Mouse (Mus musculus): ENCODE results near the gene H2al1h. TPM values are rescaled to one million over a fixed set of nuclear protein-coding genes. Genes with fewer than 3 reads are reported as not detected.

Gene H2al1h
- total and polyA plus RNA-seq, 3 experiments = not detected

- 91% methylated on average over 3 of the region's 3 CpGs for WGBS
- no peak for DNase-seq
- no peaks in the 10 kb centered on the region for H3K4me1 ChIP-seq (ENCODE audit: control insufficient read depth, insufficient read depth, low read length)
- no peaks in the 10 kb centered on the region for H3K79me2 ChIP-seq (replicated peaks; ENCODE audit: control insufficient read depth, insufficient read depth, low read length)
- intact Hi-C loops (cut with DNase I) = no loop called here
- no peak overlapping the region for H3K9ac ChIP-seq (ENCODE audit: low read depth, low read length)
- no peaks in the 10 kb centered on the region for H3K36me3 ChIP-seq (ENCODE audit: control insufficient read depth, insufficient read depth, low read length)
- no peak for TF ChIP-seq POLR2A (IDR thresholded peaks at IDR 0.05; ENCODE audit: insufficient read depth, low read depth, low read length)
- no peak for TF ChIP-seq EP300 (IDR thresholded peaks at IDR 0.05; ENCODE audit: insufficient read depth, low read depth, low read length)
- no peak for TF ChIP-seq CTCF (IDR thresholded peaks at IDR 0.05)
- no peak overlapping the region for H3K27ac ChIP-seq
- H3K27me3 ChIP-seq (ENCODE audit: control insufficient read depth, insufficient read depth, low read length) = no peaks in the 10 kb centered on the region
- no peak overlapping the region for H3K4me3 ChIP-seq
Measured at GRCm38 (mm10) chrX:11346756-11347155, 25.5 kb downstream of the H2al1h start.

GRCm38 (mm10) chrX:11360823-11361222 lies 39.5 kb downstream of the H2al1h start:
- no peak overlapping the region for H3K27ac ChIP-seq
- H3K36me3 ChIP-seq (ENCODE audit: control insufficient read depth, insufficient read depth, low read length) = no peaks in the 10 kb centered on the region
- no peak overlapping the region for H3K4me3 ChIP-seq
- H3K4me1 ChIP-seq (ENCODE audit: control insufficient read depth, insufficient read depth, low read length) = no peaks in the 10 kb centered on the region
- 81% methylated on average over 6 of the region's 6 CpGs for WGBS
- H3K27me3 ChIP-seq (ENCODE audit: control insufficient read depth, insufficient read depth, low read length) = no peaks in the 10 kb centered on the region
- DNase-seq = no peak
- intact Hi-C loops (cut with DNase I) = no loop called here
- H3K79me2 ChIP-seq (replicated peaks; ENCODE audit: control insufficient read depth, insufficient read depth, low read length) = no peaks in the 10 kb centered on the region
- no peak for TF ChIP-seq POLR2A (IDR thresholded peaks at IDR 0.05; ENCODE audit: insufficient read depth, low read depth, low read length)
- no peak for TF ChIP-seq CTCF (IDR thresholded peaks at IDR 0.05)
- TF ChIP-seq EP300 (IDR thresholded peaks at IDR 0.05; ENCODE audit: insufficient read depth, low read depth, low read length) = no peak
- H3K9ac ChIP-seq (ENCODE audit: low read depth, low read length) = no peak overlapping the region

DNA sequence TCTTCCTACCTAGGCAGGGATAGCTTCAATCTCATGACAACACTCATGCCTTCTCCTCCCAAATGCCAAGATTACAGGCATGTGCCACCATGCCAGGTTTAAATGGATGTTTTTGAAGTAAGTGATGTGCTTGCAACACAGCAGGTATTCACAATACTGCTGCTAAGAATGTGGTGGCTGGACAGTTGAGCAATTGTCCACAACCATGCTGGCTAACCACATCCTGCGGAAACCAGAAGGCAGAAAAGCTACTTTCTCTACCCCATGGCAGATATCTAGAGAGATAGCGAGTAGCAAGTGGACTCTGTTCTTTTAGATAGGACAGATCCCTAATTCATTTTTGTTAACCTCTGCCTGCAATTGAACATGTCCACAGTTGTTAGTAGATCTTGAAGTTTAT lies 40.0 kb downstream of the H2al1h start:
- H3K4me3 ChIP-seq = no peak overlapping the region
- no peaks in the 10 kb centered on the region for H3K27me3 ChIP-seq (ENCODE audit: control insufficient read depth, insufficient read depth, low read length)
- H3K4me1 ChIP-seq (ENCODE audit: control insufficient read depth, insufficient read depth, low read length) = no peaks in the 10 kb centered on the region
- intact Hi-C loops (cut with DNase I) = no loop called here
- no peaks in the 10 kb centered on the region for H3K79me2 ChIP-seq (replicated peaks; ENCODE audit: control insufficient read depth, insufficient read depth, low read length)
- 83% methylated on average over 2 of the region's 2 CpGs for WGBS
- no peak for TF ChIP-seq CTCF (IDR thresholded peaks at IDR 0.05)
- no peak for TF ChIP-seq EP300 (IDR thresholded peaks at IDR 0.05; ENCODE audit: insufficient read depth, low read depth, low read length)
- TF ChIP-seq POLR2A (IDR thresholded peaks at IDR 0.05; ENCODE audit: insufficient read depth, low read depth, low read length) = no peak
- DNase-seq = no peak
- H3K36me3 ChIP-seq (ENCODE audit: control insufficient read depth, insufficient read depth, low read length) = no peaks in the 10 kb centered on the region
- no peak overlapping the region for H3K27ac ChIP-seq
- H3K9ac ChIP-seq (ENCODE audit: low read depth, low read length) = no peak overlapping the region

DNA sequence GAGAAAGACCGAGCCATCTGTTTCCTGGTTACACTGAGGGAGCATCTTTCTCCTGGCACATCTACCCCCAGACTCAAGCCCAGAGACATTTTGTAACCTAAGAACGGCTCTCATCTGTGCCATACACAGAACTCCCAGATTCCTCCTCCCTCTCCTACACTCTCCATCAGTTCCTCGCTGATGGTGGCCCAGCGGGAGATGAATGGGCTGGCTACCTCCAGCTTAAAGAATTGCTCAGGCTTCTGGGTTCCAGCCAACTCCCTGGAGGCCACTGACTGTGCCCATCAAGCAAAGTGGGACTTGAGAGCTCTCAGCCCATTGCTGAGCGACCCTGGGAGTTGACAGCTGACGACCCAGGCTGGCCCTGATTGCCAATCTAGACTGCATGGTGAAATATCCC lies 42.6 kb downstream of the H2al1h start:
- TF ChIP-seq CTCF (IDR thresholded peaks at IDR 0.05) (no peak), EP300 (IDR thresholded peaks at IDR 0.05; ENCODE audit: insufficient read depth, low read depth, low read length) (no peak), POLR2A (IDR thresholded peaks at IDR 0.05; ENCODE audit: insufficient read depth, low read depth, low read length) (no peak)
- no peak for DNase-seq
- no peak overlapping the region for H3K4me3 ChIP-seq
- no peaks in the 10 kb centered on the region for H3K79me2 ChIP-seq (replicated peaks; ENCODE audit: control insufficient read depth, insufficient read depth, low read length)
- no peaks in the 10 kb centered on the region for H3K4me1 ChIP-seq (ENCODE audit: control insufficient read depth, insufficient read depth, low read length)
- H3K36me3 ChIP-seq (ENCODE audit: control insufficient read depth, insufficient read depth, low read length) = no peaks in the 10 kb centered on the region
- H3K27me3 ChIP-seq (ENCODE audit: control insufficient read depth, insufficient read depth, low read length) = no peaks in the 10 kb centered on the region
- H3K9ac ChIP-seq (ENCODE audit: low read depth, low read length) = no peak overlapping the region
- intact Hi-C loops (cut with DNase I) = no loop called here
- H3K27ac ChIP-seq = no peak overlapping the region
- 67% methylated on average over 6 of the region's 6 CpGs for WGBS

DNA sequence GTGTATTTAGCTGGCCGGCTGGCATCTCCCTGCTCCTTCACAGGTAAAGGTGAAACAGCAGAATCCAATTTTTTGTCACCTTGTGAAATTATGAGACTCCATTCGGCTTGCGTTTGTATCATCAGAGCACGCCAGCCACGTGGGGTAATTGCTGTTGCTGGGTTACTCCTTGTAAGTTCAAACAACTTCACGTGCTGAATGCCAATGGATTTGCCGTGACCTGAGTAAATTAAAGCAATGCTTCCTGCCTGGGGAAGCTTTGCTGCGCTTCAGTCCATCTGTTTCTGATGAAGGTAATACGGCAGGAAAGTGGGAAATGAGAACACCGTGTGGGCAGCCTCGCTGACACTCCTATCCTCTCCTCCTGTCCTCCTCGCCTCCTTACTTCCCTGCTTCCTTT lies 43.9 kb downstream of the H2al1h start:
- H3K4me1 ChIP-seq (ENCODE audit: control insufficient read depth, insufficient read depth, low read length) = no peaks in the 10 kb centered on the region
- no peaks in the 10 kb centered on the region for H3K27me3 ChIP-seq (ENCODE audit: control insufficient read depth, insufficient read depth, low read length)
- no peak for DNase-seq
- H3K27ac ChIP-seq = no peak overlapping the region
- no peak overlapping the region for H3K9ac ChIP-seq (ENCODE audit: low read depth, low read length)
- intact Hi-C loops (cut with DNase I) = no loop called here
- no peak overlapping the region for H3K4me3 ChIP-seq
- no peaks in the 10 kb centered on the region for H3K79me2 ChIP-seq (replicated peaks; ENCODE audit: control insufficient read depth, insufficient read depth, low read length)
- WGBS = 77% methylated on average over 12 of the region's 12 CpGs
- TF ChIP-seq EP300 (IDR thresholded peaks at IDR 0.05; ENCODE audit: insufficient read depth, low read depth, low read length) = no peak
- TF ChIP-seq POLR2A (IDR thresholded peaks at IDR 0.05; ENCODE audit: insufficient read depth, low read depth, low read length) = no peak
- TF ChIP-seq CTCF (IDR thresholded peaks at IDR 0.05) = no peak
- no peaks in the 10 kb centered on the region for H3K36me3 ChIP-seq (ENCODE audit: control insufficient read depth, insufficient read depth, low read length)

Other genes with a start within 250 kb of the H2al1h start
- not detected for gene H2al1a, start 22.2 kb upstream of the H2al1h start, total RNA-seq (2021)
- not detected in 2 replicates for gene H2al1a, start 22.2 kb upstream of the H2al1h start, polyA plus RNA-seq (2012; rRNA removed)
- gene H2al1b, start 19.1 kb upstream of the H2al1h start, total RNA-seq (2021) = not detected
- gene H2al1b, start 19.1 kb upstream of the H2al1h start, polyA plus RNA-seq (2012; rRNA removed) = not detected in 2 replicates
- not detected for gene H2al1c, start 15.8 kb upstream of the H2al1h start, total RNA-seq (2021)
- gene H2al1c, start 15.8 kb upstream of the H2al1h start, polyA plus RNA-seq (2012; rRNA removed) = not detected in 2 replicates
- gene H2al1d, start 12.7 kb upstream of the H2al1h start, total RNA-seq (2021) = not detected
- gene H2al1d, start 12.7 kb upstream of the H2al1h start, polyA plus RNA-seq (2012; rRNA removed) = not detected in 2 replicates
- not detected for gene H2al1e, start 9.6 kb upstream of the H2al1h start, total RNA-seq (2021)
- gene H2al1e, start 9.6 kb upstream of the H2al1h start, polyA plus RNA-seq (2012; rRNA removed) = not detected in 2 replicates
- not detected for gene H2al1f, start 6.3 kb upstream of the H2al1h start, total RNA-seq (2021)
- gene H2al1f, start 6.3 kb upstream of the H2al1h start, polyA plus RNA-seq (2012; rRNA removed) = not detected in 2 replicates
- gene H2al1g, start 3.2 kb upstream of the H2al1h start, total RNA-seq (2021) = not detected
- not detected in 2 replicates for gene H2al1g, start 3.2 kb upstream of the H2al1h start, polyA plus RNA-seq (2012; rRNA removed)
- not detected for gene H2al1i, start 3.2 kb downstream of the H2al1h start, total RNA-seq (2021)
- not detected in 2 replicates for gene H2al1i, start 3.2 kb downstream of the H2al1h start, polyA plus RNA-seq (2012; rRNA removed)
- gene H2al1j, start 6.3 kb downstream of the H2al1h start, total RNA-seq (2021) = not detected
- not detected in 2 replicates for gene H2al1j, start 6.3 kb downstream of the H2al1h start, polyA plus RNA-seq (2012; rRNA removed)

Data from heart, adult 2 months (tissue).